Mouse (Mus musculus) stomach, postnatal 0 days (tissue): ENCODE measurements around the gene Nrk. TPM values are rescaled to one million over a fixed set of nuclear protein-coding genes. Genes with fewer than 3 reads are reported as not detected.

Experiments
- ATAC-seq: fragments of 200-750 bp; cut with Nextera tagmentation; 2 replicates; pipeline ENCODE4 v1.8.0; 2017; ENCODE audit not compliant: low FRiP score, low TSS enrichment
- DNase-seq: peaks from one replicate; pipeline ENCODE4 v3.0.0-alpha.2; 2016; ENCODE audit warnings: low spot score
- H3K27ac ChIP-seq: fragments of 300-500 bp; sonication (generic); replicated peaks from 2 replicates; pipeline ENCODE4 v1.5.1; 2014; ENCODE audit warnings: mild to moderate bottlenecking, control low read depth
- H3K27me3 ChIP-seq: fragments of 300-500 bp; sonication (generic); 2 replicates; pipeline ENCODE4 v1.6.1; 2014; ENCODE audit warnings: low read length; ENCODE audit not compliant: control insufficient read depth, insufficient read depth
- H3K36me3 ChIP-seq: fragments of 300-500 bp; sonication (generic); 2 replicates; pipeline ENCODE4 v1.6.1; 2014; ENCODE audit warnings: low read length, mixed read lengths; ENCODE audit not compliant: control insufficient read depth, insufficient read depth
- H3K4me1 ChIP-seq: fragments of 300-500 bp; sonication (generic); replicated peaks from 2 replicates; pipeline ENCODE4 v1.6.1; 2014; ENCODE audit warnings: antibody characterized with exemption; ENCODE audit not compliant: control insufficient read depth, insufficient read depth
- H3K4me2 ChIP-seq: fragments of 300-500 bp; sonication (generic); replicated peaks from 2 replicates; pipeline ENCODE4 v1.6.1; 2014; ENCODE audit warnings: low read depth, mild to moderate bottlenecking, control low read depth, moderate library complexity
- H3K4me3 ChIP-seq: fragments of 300-500 bp; sonication (generic); 2 replicates; pipeline ENCODE4 v1.5.1; 2014; ENCODE audit warnings: low read depth, low read length, control low read depth
- H3K9ac ChIP-seq: fragments of 300-500 bp; sonication (generic); 2 replicates; pipeline ENCODE4 v1.6.1; 2014; ENCODE audit warnings: mild to moderate bottlenecking, low read length, control low read depth, mixed read lengths
- H3K9me3 ChIP-seq: fragments of 300-500 bp; sonication (generic); 2 replicates; pipeline ENCODE4 v1.6.1; 2016; ENCODE audit warnings: low read length; ENCODE audit not compliant: control insufficient read depth
- CTCF ChIP-seq: IDR thresholded peaks from 2 replicates; pipeline ENCODE4 v1.5.1; 2016; ENCODE audit warnings: antibody characterized with exemption, low read depth, mild to moderate bottlenecking, moderate library complexity
- EP300 ChIP-seq: optimal IDR thresholded peaks from 2 replicates; pipeline ENCODE3; 2016; ENCODE audit warnings: antibody characterized with exemption
- WGBS: fragments of 180-500 bp; shearing (Covaris S2); extraction: QIAGEN DNeasy Blood & Tissue Kit; methylation state at CpG from one replicate; pipeline ENCODE4 v1.1.7; 2014; 5-methylcytosine and 5-hydroxymethylcytosine counted together
- polyA plus RNA-seq: library from polyadenylated mRNA; unstranded; fragments of >200 nt; fragmentation: Nextera tagmentation; extraction: Ambion mirVana; gene quantifications from 2 replicates; pipeline ENCODE4 v1.2.1, GENCODE M21; 2015

Nrk gene
- polyA plus RNA-seq, 1 experiment from 2014 or later, result 10.8 TPM

GRCm38 (mm10) chrX:138978501-138978900 is 64.3 kb downstream of the Nrk start:
- 41% methylated on average over 3 of the region's 3 CpGs for WGBS
- Histone ChIP-seq H3K27ac (no peak overlapping the region), H3K36me3 (no peaks in the 10 kb centered on the region), H3K4me1 (no peaks in the 10 kb centered on the region), H3K9ac (no peak overlapping the region), H3K4me2 (no peak overlapping the region), H3K4me3 (no peak overlapping the region), H3K9me3 (no peaks in the 10 kb centered on the region), H3K27me3 (no peaks in the 10 kb centered on the region)
- ATAC-seq, result no peak
- DNase-seq, result no peak
- TF ChIP-seq CTCF (no peak), EP300 (no peak)

- DNase-seq (no peak), ATAC-seq (no peak)
- no peak overlapping the region for H3K9ac ChIP-seq
- TF ChIP-seq EP300, result no peak
- TF ChIP-seq CTCF, result no peak
- H3K4me3 ChIP-seq, result no peak overlapping the region
- H3K9me3 ChIP-seq, result no peaks in the 10 kb centered on the region
- H3K4me2 ChIP-seq, result no peak overlapping the region
- no peaks in the 10 kb centered on the region for H3K36me3 ChIP-seq
- H3K27ac ChIP-seq, result no peak overlapping the region
- H3K4me1 ChIP-seq, result no peaks in the 10 kb centered on the region
- no peaks in the 10 kb centered on the region for H3K27me3 ChIP-seq
- WGBS, result 60% methylated on average over 2 of the region's 2 CpGs
These were observed 65.0 kb downstream of the Nrk start for GRCm38 (mm10) chrX:138979249-138979648.

- no peaks in the 10 kb centered on the region for H3K9me3 ChIP-seq
- no peaks in the 10 kb centered on the region for H3K4me1 ChIP-seq
- H3K27me3 ChIP-seq, result no peaks in the 10 kb centered on the region
- H3K4me2 ChIP-seq, result no peak overlapping the region
- H3K27ac ChIP-seq, result no peak overlapping the region
- no peaks in the 10 kb centered on the region for H3K36me3 ChIP-seq
- WGBS, result 61% methylated on average over 3 of the region's 3 CpGs
- DNase-seq (no peak), ATAC-seq (no peak)
- H3K4me3 ChIP-seq, result no peak overlapping the region
- TF ChIP-seq EP300 (no peak), CTCF (no peak)
- H3K9ac ChIP-seq, result no peak overlapping the region
These were observed 100.3 kb downstream of the Nrk start for GRCm38 (mm10) chrX:139014524-139014923.

- Histone ChIP-seq H3K4me2 (no peak overlapping the region), H3K9me3 (no peaks in the 10 kb centered on the region), H3K27me3 (no peaks in the 10 kb centered on the region), H3K4me3 (no peak overlapping the region), H3K27ac (no peak overlapping the region), H3K4me1 (no peaks in the 10 kb centered on the region), H3K36me3 (no peaks in the 10 kb centered on the region), H3K9ac (no peak overlapping the region)
- TF ChIP-seq CTCF, result peak; percentile 73
- TF ChIP-seq EP300, result no peak
- no peak for ATAC-seq
- 15% methylated on average over 1 of the region's 1 CpGs for WGBS
- DNase-seq, result no peak
These were observed 102.3 kb downstream of the Nrk start for GRCm38 (mm10) chrX:139016540-139016939.

GRCm38 (mm10) chrX:139026532-139027097 is 112.4 kb downstream of the Nrk start:
- Histone ChIP-seq H3K4me2 (no peak overlapping the region), H3K4me3 (no peak overlapping the region), H3K9me3 (no peaks in the 10 kb centered on the region), H3K27me3 (no peaks in the 10 kb centered on the region), H3K27ac (no peak overlapping the region), H3K36me3 (no peaks in the 10 kb centered on the region), H3K9ac (no peak overlapping the region), H3K4me1 (no peaks in the 10 kb centered on the region)
- TF ChIP-seq CTCF (no peak), EP300 (no peak)
- WGBS, result 31% methylated on average over 3 of the region's 3 CpGs
- ATAC-seq (no peak), DNase-seq (no peak)

- no peak for DNase-seq
- ATAC-seq, result no peak
- H3K4me2 ChIP-seq, result no peak overlapping the region
- no peak for TF ChIP-seq CTCF
- TF ChIP-seq EP300, result no peak
- no peak overlapping the region for H3K4me3 ChIP-seq
- H3K4me1 ChIP-seq, result no peaks in the 10 kb centered on the region
- 20% methylated on average over 5 of the region's 5 CpGs for WGBS
- no peaks in the 10 kb centered on the region for H3K9me3 ChIP-seq
- H3K36me3 ChIP-seq, result no peaks in the 10 kb centered on the region
- no peaks in the 10 kb centered on the region for H3K27me3 ChIP-seq
- H3K9ac ChIP-seq, result no peak overlapping the region
- no peak overlapping the region for H3K27ac ChIP-seq
These were observed 113.1 kb downstream of the Nrk start for GRCm38 (mm10) chrX:139027296-139027695.
